Mouse (Mus musculus) lung, postnatal 0 days (tissue): ENCODE measurements around the gene Dcpp2.

ENCODE experiments used
- CTCF ChIP-seq: IDR thresholded peaks from 2 replicates; pipeline ENCODE4 v1.5.1; 2016; ENCODE audit warnings: antibody characterized with exemption, mild to moderate bottlenecking
- EP300 ChIP-seq: IDR thresholded peaks from 2 replicates; pipeline ENCODE4 v1.6.1; 2016; ENCODE audit warnings: antibody characterized with exemption, mild to moderate bottlenecking, control low read depth

- TF ChIP-seq CTCF, result no peak
- no peak for TF ChIP-seq EP300
Observed at GRCm38 (mm10) chr17:23862926-23863325, 17.8 kb upstream of the Dcpp2 start.
